Mouse (Mus musculus): ENCODE data around the gene Steap4. TPM values are rescaled to one million over a fixed set of nuclear protein-coding genes. Genes with fewer than 3 reads are reported as not detected.
A peak's percentile ranks its signal among the peaks of the same experiment; 100 is the strongest.
"Not testable (repeated sequence)": the region's sequence is repeated elsewhere in the genome, so short reads cannot be mapped to it uniquely, and the experiment has no call there.

Gene Steap4
- polyA plus RNA-seq (2012; rRNA removed): 0.46 and 0.47 TPM in 2 replicates

DNA sequence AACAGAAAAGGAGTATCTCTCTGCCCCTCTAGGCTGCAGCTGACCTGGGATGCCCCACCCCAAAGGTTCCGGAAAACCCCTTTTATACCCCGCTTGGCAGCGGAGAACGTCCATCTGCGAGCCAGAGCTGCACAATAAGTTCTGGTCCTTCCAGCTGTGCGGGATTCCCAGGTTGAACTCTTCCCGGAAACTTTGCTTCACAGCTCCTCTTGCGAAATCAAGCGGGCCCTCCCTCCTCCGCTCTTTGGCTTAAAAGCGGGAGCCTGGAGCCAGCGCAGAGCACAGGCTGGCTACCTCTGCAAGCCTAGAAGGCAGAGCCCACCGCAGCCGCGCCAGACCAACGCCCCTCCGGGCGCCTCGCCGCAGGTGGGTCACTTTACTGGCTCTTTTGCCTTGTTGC, at the start of gene Steap4:
Gene Steap4, plus strand, starts transcription at position 282 of the 400 bp plus-strand sequence.
- H3K4me3 ChIP-seq (ENCODE audit: insufficient read depth, low read length): no peak within 1 kb of the TSS

DNA sequence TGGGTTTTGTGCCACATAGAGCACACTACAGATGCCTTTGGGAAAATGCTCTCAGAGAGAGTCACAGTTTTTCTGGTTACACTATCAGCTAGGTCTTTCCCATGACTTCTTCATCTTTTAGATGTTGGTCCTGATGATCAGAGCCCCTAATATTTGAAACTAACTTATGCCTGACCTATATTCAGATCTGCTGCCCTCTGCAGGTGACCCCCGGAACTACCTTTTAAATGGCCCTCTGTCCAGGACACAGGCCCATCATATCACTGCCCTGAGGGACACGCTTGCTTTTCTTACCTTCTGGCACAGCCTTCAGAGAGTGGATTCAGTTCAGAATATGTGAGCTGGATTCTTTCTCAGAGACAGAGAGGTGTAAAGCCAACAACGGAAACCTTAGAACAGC, 48.3 kb upstream of the Steap4 start:
- Histone ChIP-seq H3K27ac (ENCODE audit: insufficient read depth, low read length) (no peak overlapping the region), H3K4me1 (ENCODE audit: control insufficient read depth, insufficient read depth, low read length) (no peaks in the 10 kb centered on the region), H3K4me3 (ENCODE audit: insufficient read depth, low read length) (no peak overlapping the region)
- TF ChIP-seq POLR2A (IDR thresholded peaks at IDR 0.05; ENCODE audit: extremely low read depth, insufficient read depth, low read length) (no peak), CTCF (IDR thresholded peaks at IDR 0.05; ENCODE audit: extremely low read depth, insufficient read depth, low read length) (no peak)

More for the DNA sequence above, at the start of gene Steap4:
- no peak within 1 kb of the TSS for H3K27ac ChIP-seq (ENCODE audit: insufficient read depth, low read length)
- H3K4me1 ChIP-seq (ENCODE audit: control insufficient read depth, insufficient read depth, low read length): no peaks in the 10 kb centered on the region; the same call in 1 of the 2 replicates
- TF ChIP-seq CTCF (IDR thresholded peaks at IDR 0.05; ENCODE audit: extremely low read depth, insufficient read depth, low read length) (no peak), POLR2A (IDR thresholded peaks at IDR 0.05; ENCODE audit: extremely low read depth, insufficient read depth, low read length) (no peak)

- H3K4me1 ChIP-seq (ENCODE audit: control insufficient read depth, insufficient read depth, low read length): peaks cover 7% of the 10 kb centered on the region
- TF ChIP-seq POLR2A (IDR thresholded peaks at IDR 0.05; ENCODE audit: extremely low read depth, insufficient read depth, low read length) (no peak), CTCF (IDR thresholded peaks at IDR 0.05; ENCODE audit: extremely low read depth, insufficient read depth, low read length) (no peak)
- H3K4me3 ChIP-seq (ENCODE audit: insufficient read depth, low read length): no peak overlapping the region
- peak overlapping the region; percentile 89; the same call in 1 of the 2 replicates for H3K27ac ChIP-seq (ENCODE audit: insufficient read depth, low read length)
Observed at GRCm38 (mm10) chr5:7917501-7918295, 42.6 kb upstream of the Steap4 start.

DNA sequence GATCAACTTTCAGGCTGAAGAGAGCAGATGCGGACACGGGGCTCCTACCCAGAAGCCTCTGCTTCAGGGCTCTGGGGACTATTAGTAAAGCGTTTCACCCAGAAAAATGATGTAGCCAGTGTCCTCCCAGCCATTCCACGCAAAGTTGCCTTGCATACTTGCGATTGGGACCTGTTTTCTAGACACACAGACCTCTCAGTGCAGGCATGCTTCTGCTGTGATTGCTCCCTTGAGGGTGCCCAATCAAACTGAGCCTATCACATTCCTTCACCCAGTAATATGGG, 42.0 kb upstream of the Steap4 start:
- TF ChIP-seq POLR2A (IDR thresholded peaks at IDR 0.05; ENCODE audit: extremely low read depth, insufficient read depth, low read length) (no peak), CTCF (IDR thresholded peaks at IDR 0.05; ENCODE audit: extremely low read depth, insufficient read depth, low read length) (no peak)
- H3K27ac ChIP-seq (ENCODE audit: insufficient read depth, low read length): peak overlapping the region; percentile 89; the same call in 1 of the 2 replicates
- H3K4me3 ChIP-seq (ENCODE audit: insufficient read depth, low read length): no peak overlapping the region
- peaks cover 7% of the 10 kb centered on the region for H3K4me1 ChIP-seq (ENCODE audit: control insufficient read depth, insufficient read depth, low read length)

DNA sequence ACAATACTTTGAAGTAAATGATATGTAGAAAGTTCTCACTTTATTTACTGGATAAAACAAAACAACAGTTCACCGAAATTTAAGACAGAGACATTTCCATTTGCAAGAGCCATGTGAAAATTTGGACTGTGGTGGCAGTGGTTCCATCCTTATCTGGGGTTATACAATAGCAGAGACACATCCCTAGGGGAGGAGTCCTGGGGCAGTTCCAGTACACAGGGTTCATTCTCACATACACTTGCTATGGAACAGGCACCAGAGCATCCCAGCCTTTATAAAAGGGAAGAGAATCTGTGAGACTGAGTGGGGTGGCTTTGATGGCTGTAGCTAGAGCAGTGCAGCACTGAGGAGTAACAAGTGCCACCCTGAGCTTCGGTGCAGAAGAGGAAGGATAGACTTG, 40.6 kb upstream of the Steap4 start:
- no peak overlapping the region for H3K4me3 ChIP-seq (ENCODE audit: insufficient read depth, low read length)
- H3K4me1 ChIP-seq (ENCODE audit: control insufficient read depth, insufficient read depth, low read length): peaks cover 7% of the 10 kb centered on the region
- TF ChIP-seq CTCF (IDR thresholded peaks at IDR 0.05; ENCODE audit: extremely low read depth, insufficient read depth, low read length) (no peak), POLR2A (IDR thresholded peaks at IDR 0.05; ENCODE audit: extremely low read depth, insufficient read depth, low read length) (no peak)
- H3K27ac ChIP-seq (ENCODE audit: insufficient read depth, low read length): no peak overlapping the region

DNA sequence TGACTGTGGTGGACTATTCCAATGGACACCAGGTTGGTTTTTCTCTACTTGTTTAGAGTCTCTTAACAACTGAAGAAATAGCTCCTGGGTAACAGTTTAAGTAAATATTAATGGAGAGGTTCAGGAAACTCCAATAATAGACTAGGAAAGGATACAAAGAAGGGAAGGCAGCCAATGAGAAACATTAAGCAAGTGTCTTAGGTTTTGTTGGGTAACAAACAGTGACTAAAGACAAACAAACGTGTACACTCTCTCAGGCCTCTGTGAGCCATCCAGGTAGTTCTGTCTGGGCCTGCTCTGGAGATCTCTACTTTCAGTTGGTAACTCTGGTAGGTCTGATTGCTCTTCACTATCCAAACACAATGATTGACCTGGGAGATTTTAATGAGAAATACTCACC, 37.5 kb upstream of the Steap4 start:
- H3K27ac ChIP-seq (ENCODE audit: insufficient read depth, low read length): no peak overlapping the region
- TF ChIP-seq POLR2A (IDR thresholded peaks at IDR 0.05; ENCODE audit: extremely low read depth, insufficient read depth, low read length): no peak
- no peak for TF ChIP-seq CTCF (IDR thresholded peaks at IDR 0.05; ENCODE audit: extremely low read depth, insufficient read depth, low read length)
- H3K4me1 ChIP-seq (ENCODE audit: control insufficient read depth, insufficient read depth, low read length): peaks cover 3% of the 10 kb centered on the region
- no peak overlapping the region for H3K4me3 ChIP-seq (ENCODE audit: insufficient read depth, low read length)

- TF ChIP-seq CTCF (IDR thresholded peaks at IDR 0.05; ENCODE audit: extremely low read depth, insufficient read depth, low read length): no peak
- no peak for TF ChIP-seq POLR2A (IDR thresholded peaks at IDR 0.05; ENCODE audit: extremely low read depth, insufficient read depth, low read length)
- Histone ChIP-seq H3K4me3 (ENCODE audit: insufficient read depth, low read length) (no peak overlapping the region), H3K4me1 (ENCODE audit: control insufficient read depth, insufficient read depth, low read length) (no peaks in the 10 kb centered on the region)
Observed at GRCm38 (mm10) chr5:7923666-7924065, 36.6 kb upstream of the Steap4 start.

GRCm38 (mm10) chr5:7932234-7933221, 27.7 kb upstream of the Steap4 start:
- Histone ChIP-seq H3K4me3 (ENCODE audit: insufficient read depth, low read length) (no peak overlapping the region), H3K4me1 (ENCODE audit: control insufficient read depth, insufficient read depth, low read length) (peaks cover 2% of the 10 kb centered on the region; the same call in 1 of the 2 replicates)
- no peak for TF ChIP-seq CTCF (IDR thresholded peaks at IDR 0.05; ENCODE audit: extremely low read depth, insufficient read depth, low read length)
- TF ChIP-seq POLR2A (IDR thresholded peaks at IDR 0.05; ENCODE audit: extremely low read depth, insufficient read depth, low read length): no peak

More at GRCm38 (mm10) chr5:7923666-7924065, 36.6 kb upstream of the Steap4 start:
- no peak overlapping the region for H3K27ac ChIP-seq (ENCODE audit: insufficient read depth, low read length)

GRCm38 (mm10) chr5:7933495-7933894, 26.8 kb upstream of the Steap4 start:
- not testable (repeated sequence) for H3K4me1 ChIP-seq (ENCODE audit: control insufficient read depth, insufficient read depth, low read length); H3K27ac ChIP-seq (ENCODE audit: insufficient read depth, low read length); H3K4me3 ChIP-seq (ENCODE audit: insufficient read depth, low read length)

More at GRCm38 (mm10) chr5:7932234-7933221, 27.7 kb upstream of the Steap4 start:
- no peak overlapping the region for H3K27ac ChIP-seq (ENCODE audit: insufficient read depth, low read length)
